Mouse (Mus musculus) midbrain, postnatal 0 days (tissue): ENCODE data around the gene Rnf111. TPM values are rescaled to one million over a fixed set of nuclear protein-coding genes. Genes with fewer than 3 reads are reported as not detected.

Source experiments
- ATAC-seq: fragments of 200-750 bp; cut with Nextera tagmentation; 2 replicates; pipeline ENCODE4 v1.8.0; 2017; ENCODE audit warnings: moderate number of reproducible peaks, mild to moderate bottlenecking, moderate TSS enrichment, moderate library complexity; ENCODE audit not compliant: low FRiP score
- DNase-seq: peaks from one replicate; pipeline ENCODE4 v3.0.0-alpha.2; 2015; ENCODE audit warnings: low spot score
- H3K27ac ChIP-seq: fragments of 300-500 bp; sonication (generic); 2 replicates; pipeline ENCODE4 v1.5.1; 2014; ENCODE audit warnings: low read depth, mild to moderate bottlenecking, low read length, mixed read lengths
- H3K27me3 ChIP-seq: fragments of 300-500 bp; sonication (generic); 2 replicates; pipeline ENCODE4 v1.6.1; 2014; ENCODE audit warnings: low read length, control low read depth, mixed read lengths; ENCODE audit not compliant: insufficient read depth
- H3K36me3 ChIP-seq: fragments of 300-500 bp; sonication (generic); 2 replicates; pipeline ENCODE4 v1.6.1; 2014; ENCODE audit warnings: low read length, control low read depth, mixed read lengths; ENCODE audit not compliant: insufficient read depth
- H3K4me1 ChIP-seq: fragments of 300-500 bp; sonication (generic); 2 replicates; pipeline ENCODE4 v1.6.1; 2014; ENCODE audit warnings: mild to moderate bottlenecking, control low read depth, antibody characterized with exemption, low read length, mixed read lengths; ENCODE audit not compliant: insufficient read depth
- H3K4me2 ChIP-seq: fragments of 300-500 bp; sonication (generic); 2 replicates; pipeline ENCODE4 v1.6.1; 2014; ENCODE audit warnings: low read depth, mild to moderate bottlenecking, low read length, mixed read lengths; ENCODE audit not compliant: poor library complexity, severe bottlenecking
- H3K4me3 ChIP-seq: fragments of 300-500 bp; sonication (generic); 2 replicates; pipeline ENCODE4 v1.5.1; 2014; ENCODE audit warnings: low read depth, mild to moderate bottlenecking, low read length, moderate library complexity
- H3K9ac ChIP-seq: fragments of 300-500 bp; sonication (generic); replicated peaks from 2 replicates; pipeline ENCODE4 v1.6.1; 2014; ENCODE audit warnings: mild to moderate bottlenecking, low read length, moderate library complexity, mixed read lengths; ENCODE audit not compliant: poor library complexity, severe bottlenecking
- H3K9me3 ChIP-seq: fragments of 300-500 bp; sonication (generic); 2 replicates; pipeline ENCODE4 v1.6.1; 2016; ENCODE audit warnings: low read length, control low read depth
- CTCF ChIP-seq: IDR thresholded peaks from 2 replicates; pipeline ENCODE4 v1.5.1; 2016; ENCODE audit warnings: antibody characterized with exemption, mild to moderate bottlenecking
- WGBS: fragments of 180-500 bp; shearing (Covaris S2); extraction: QIAGEN DNeasy Blood & Tissue Kit; methylation state at CpG from one replicate; pipeline ENCODE4 v1.1.7; 2014; 5-methylcytosine and 5-hydroxymethylcytosine counted together
- polyA plus RNA-seq: library from polyadenylated mRNA; unstranded; fragments of >200 nt; fragmentation: Nextera tagmentation; extraction: Ambion mirVana; gene quantifications from 2 replicates; pipeline ENCODE4 v1.2.1, GENCODE M21; 2015
- total RNA-seq: library from RNA; depleted of rRNA; stranded (reverse); fragments of >200 nt; gene quantifications from 2 replicates; pipeline ENCODE4 v1.2.3, GENCODE M21; 2014

Gene Rnf111
- total and polyA plus RNA-seq, 2 experiments from 2014 or later: 17.1 to 39.6 TPM

GRCm38 (mm10) chr9:70506186-70506585 lies 2.7 kb upstream of the Rnf111 start:
- no peaks in the 10 kb centered on the region for H3K27me3 ChIP-seq
- no peak for TF ChIP-seq CTCF
- no peak overlapping the region for H3K27ac ChIP-seq
- no peaks in the 10 kb centered on the region for H3K36me3 ChIP-seq
- peaks cover 4% of the 10 kb centered on the region; the same call in 1 of the 2 replicates for H3K4me1 ChIP-seq
- H3K9ac ChIP-seq: no peak overlapping the region
- no peaks in the 10 kb centered on the region for H3K9me3 ChIP-seq
- DNase-seq: no peak
- H3K4me2 ChIP-seq: no peak overlapping the region
- 79% methylated on average over 2 of the region's 2 CpGs for WGBS
- ATAC-seq: no peak
- no peak overlapping the region for H3K4me3 ChIP-seq

GRCm38 (mm10) chr9:70503015-70503603 lies 416 bp downstream of the Rnf111 start:
- Histone ChIP-seq H3K9ac (peak overlapping the region; percentile 93), H3K4me2 (peak overlapping the region; percentile 53), H3K27me3 (no peaks in the 10 kb centered on the region), H3K27ac (peak overlapping the region; percentile 98), H3K4me1 (peaks cover 4% of the 10 kb centered on the region; the same call in 1 of the 2 replicates), H3K36me3 (no peaks in the 10 kb centered on the region), H3K4me3 (peak overlapping the region; percentile 90), H3K9me3 (no peaks in the 10 kb centered on the region)
- no peak for TF ChIP-seq CTCF
- WGBS: under 1% methylated on average over 49 of the region's 70 CpGs
- peak; percentile 42 for DNase-seq
- ATAC-seq: peak; percentile 86

- Histone ChIP-seq H3K9me3 (no peaks in the 10 kb centered on the region), H3K27me3 (no peaks in the 10 kb centered on the region), H3K9ac (peak overlapping the region; percentile 93), H3K4me3 (peak overlapping the region; percentile 90), H3K4me1 (peaks cover 4% of the 10 kb centered on the region; the same call in 1 of the 2 replicates), H3K27ac (peak overlapping the region; percentile 98), H3K36me3 (no peaks in the 10 kb centered on the region), H3K4me2 (peak overlapping the region; percentile 53)
- ATAC-seq: no peak
- DNase-seq: no peak
- TF ChIP-seq CTCF: no peak
- WGBS: 39% methylated on average over 10 of the region's 10 CpGs
Observed at GRCm38 (mm10) chr9:70502284-70503014, 1.1 kb downstream of the Rnf111 start.

DNA sequence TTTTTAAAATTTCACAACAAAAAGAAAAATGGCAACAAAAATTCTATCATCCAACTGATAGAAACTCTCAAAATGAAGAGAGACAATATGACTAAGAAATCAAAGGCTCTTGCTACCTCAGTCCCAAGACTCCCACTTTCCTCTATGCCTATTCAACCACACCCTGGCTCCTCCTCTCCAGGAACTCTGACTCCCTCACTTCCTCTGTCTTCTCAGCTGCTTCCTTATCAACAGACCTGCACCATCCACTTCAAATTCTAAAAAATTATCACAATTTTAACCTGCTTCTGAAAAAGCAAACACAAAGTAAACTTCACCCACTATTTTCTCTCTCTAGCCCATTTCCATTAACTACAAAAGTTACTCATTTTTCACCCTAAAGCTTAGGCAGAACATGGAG lies 6.5 kb downstream of the Rnf111 start:
- ATAC-seq: no peak
- TF ChIP-seq CTCF: no peak
- no peak overlapping the region for H3K9ac ChIP-seq
- H3K4me1 ChIP-seq: no peaks in the 10 kb centered on the region
- H3K27ac ChIP-seq: no peak overlapping the region
- no peaks in the 10 kb centered on the region for H3K36me3 ChIP-seq
- DNase-seq: no peak
- H3K27me3 ChIP-seq: no peaks in the 10 kb centered on the region
- no peak overlapping the region for H3K4me3 ChIP-seq
- H3K9me3 ChIP-seq: no peaks in the 10 kb centered on the region
- no peak overlapping the region for H3K4me2 ChIP-seq

DNA sequence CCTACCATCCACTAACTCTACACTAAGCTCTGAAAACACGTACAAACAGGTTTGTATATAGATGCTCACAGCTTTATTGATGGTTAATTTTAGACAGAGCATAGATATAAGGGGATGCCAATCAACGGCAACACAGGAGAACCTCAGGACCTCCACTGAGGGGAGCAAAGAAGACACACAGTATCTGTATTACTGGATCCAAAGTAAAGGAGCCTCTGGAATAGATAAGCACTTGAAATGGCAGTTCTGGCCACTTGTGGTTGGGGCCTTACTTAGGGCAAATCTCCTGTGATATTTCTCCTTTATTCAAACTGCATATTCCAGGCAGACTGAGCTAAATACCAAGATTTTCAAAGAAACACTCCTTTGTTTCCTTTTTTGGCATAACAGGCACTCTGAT lies 10.5 kb downstream of the Rnf111 start:
- no peak overlapping the region for H3K27ac ChIP-seq
- H3K4me3 ChIP-seq: no peak overlapping the region
- no peaks in the 10 kb centered on the region for H3K4me1 ChIP-seq
- no peak overlapping the region for H3K4me2 ChIP-seq
- no peak for TF ChIP-seq CTCF
- DNase-seq (no peak), ATAC-seq (no peak)
- no peak overlapping the region for H3K9ac ChIP-seq
- H3K9me3 ChIP-seq: no peaks in the 10 kb centered on the region
- H3K27me3 ChIP-seq: no peaks in the 10 kb centered on the region
- WGBS: 95% methylated on average over 2 of the region's 2 CpGs
- H3K36me3 ChIP-seq: no peaks in the 10 kb centered on the region

DNA sequence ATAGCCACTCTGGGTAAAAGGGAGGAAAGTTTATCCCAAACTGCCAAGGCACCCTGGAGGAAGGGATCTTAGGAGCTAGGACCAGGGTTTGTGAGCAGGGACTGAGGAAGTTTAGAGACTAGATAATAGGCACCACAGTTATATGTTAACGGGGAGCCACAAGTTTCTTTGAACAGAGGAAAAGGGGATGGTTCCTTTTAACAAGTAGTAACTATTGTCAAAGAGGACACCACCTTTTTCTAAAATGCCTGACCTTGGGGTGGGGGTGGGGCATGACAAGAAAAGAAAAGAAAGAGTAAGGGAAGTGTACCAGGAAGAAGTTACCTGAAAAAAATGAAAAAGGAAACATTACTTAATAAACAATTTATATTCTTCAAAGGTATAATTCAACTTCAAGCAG lies 12.3 kb downstream of the Rnf111 start:
- Histone ChIP-seq H3K27ac (no peak overlapping the region), H3K27me3 (no peaks in the 10 kb centered on the region), H3K4me1 (no peaks in the 10 kb centered on the region), H3K4me2 (no peak overlapping the region), H3K9ac (no peak overlapping the region), H3K4me3 (no peak overlapping the region), H3K36me3 (no peaks in the 10 kb centered on the region), H3K9me3 (no peaks in the 10 kb centered on the region)
- DNase-seq (no peak), ATAC-seq (no peak)
- no peak for TF ChIP-seq CTCF
- 100% methylated on average over 1 of the region's 1 CpGs for WGBS
